Mouse (Mus musculus) urinary bladder, postnatal 14 days (tissue): ENCODE measurements around the gene Elf3.
"Not testable (repeated sequence)": the region's sequence is repeated elsewhere in the genome, so short reads cannot be mapped to it uniquely, and the experiment has no call there.

Source experiments
- DNase-seq: peaks from one replicate; pipeline ENCODE4 v3.0.0; 2021; ENCODE audit warnings: low spot score

The Elf3 gene

GRCm38 (mm10) chr1:135258380-135259127 lies at the start of gene Elf3:
Gene Elf3, minus strand, starts transcription at chr1:135258568.
- DNase-seq, result peak; percentile 90

GRCm38 (mm10) chr1:135290908-135291307 lies 32.5 kb upstream of the Elf3 start:
- no peak for DNase-seq

- no peak for DNase-seq
Measured at GRCm38 (mm10) chr1:135286311-135286710, 27.9 kb upstream of the Elf3 start.

GRCm38 (mm10) chr1:135283826-135284291 lies 25.5 kb upstream of the Elf3 start, which contains the start of gene Rnpep:
Gene Rnpep, minus strand, starts transcription at chr1:135284084.
- DNase-seq, result peak; percentile 69

- DNase-seq, result peak; percentile 34
Measured at GRCm38 (mm10) chr1:135283287-135283825, 25.0 kb upstream of the Elf3 start.

- DNase-seq, result no peak
Measured at GRCm38 (mm10) chr1:135282536-135283286, 24.3 kb upstream of the Elf3 start.

- no peak for DNase-seq
Measured at GRCm38 (mm10) chr1:135281841-135282240, 23.5 kb upstream of the Elf3 start.

GRCm38 (mm10) chr1:135280646-135281045 lies 22.3 kb upstream of the Elf3 start:
- peak; percentile 79 for DNase-seq

- DNase-seq, result no peak
Measured at GRCm38 (mm10) chr1:135271371-135271770, 13.0 kb upstream of the Elf3 start.

- DNase-seq, result no peak
Measured at GRCm38 (mm10) chr1:135267663-135268446, 9.5 kb upstream of the Elf3 start.

GRCm38 (mm10) chr1:135265834-135266233 lies 7.5 kb upstream of the Elf3 start:
- no peak for DNase-seq

- DNase-seq, result no peak
Measured at GRCm38 (mm10) chr1:135263316-135263715, 4.9 kb upstream of the Elf3 start.

GRCm38 (mm10) chr1:135262329-135262728 lies 4.0 kb upstream of the Elf3 start:
- no peak for DNase-seq

GRCm38 (mm10) chr1:135260931-135261330 lies 2.6 kb upstream of the Elf3 start:
- DNase-seq, result peak; percentile 70

GRCm38 (mm10) chr1:135259128-135259436 lies 714 bp upstream of the Elf3 start:
- DNase-seq, result peak; percentile 89

- peak; percentile 89 for DNase-seq
Measured at GRCm38 (mm10) chr1:135256299-135256698, 2.1 kb downstream of the Elf3 start.

- peak; percentile 62 for DNase-seq
Measured at GRCm38 (mm10) chr1:135252854-135253253, 5.5 kb downstream of the Elf3 start.

- DNase-seq, result no peak
Measured at GRCm38 (mm10) chr1:135251405-135251804, 7.0 kb downstream of the Elf3 start.

GRCm38 (mm10) chr1:135250706-135251105 lies 7.7 kb downstream of the Elf3 start:
- DNase-seq, result peak; percentile 35

- peak; percentile 78 for DNase-seq
Measured at GRCm38 (mm10) chr1:135248434-135248850, 9.9 kb downstream of the Elf3 start.

GRCm38 (mm10) chr1:135244014-135244413 lies 14.4 kb downstream of the Elf3 start:
- DNase-seq, result no peak

- not testable (repeated sequence) for DNase-seq
Measured at GRCm38 (mm10) chr1:135240206-135240605, 18.2 kb downstream of the Elf3 start.
